Mouse (Mus musculus) embryonic fibroblast, embryonic 13.5 days (primary cell): Measurements from ENCODE around the gene Gpr180.
"Not testable (repeated sequence)": the region's sequence is repeated elsewhere in the genome, so short reads cannot be mapped to it uniquely, and the experiment has no call there.

Experiments
- CTCF ChIP-seq: IDR thresholded peaks from 2 replicates; pipeline ENCODE4 v1.5.1; 2011; ENCODE audit warnings: mild to moderate bottlenecking, control low read depth, low read length, moderate library complexity, borderline replicate concordance; ENCODE audit not compliant: insufficient read depth
- POLR2A ChIP-seq: IDR thresholded peaks from 2 replicates; pipeline ENCODE4 v1.6.1; 2011; ENCODE audit warnings: low read depth, mild to moderate bottlenecking, control low read depth, low read length, moderate library complexity

GRCm38 (mm10) chr14:118156056-118156455 lies 19.1 kb downstream of the Gpr180 start:
- not testable (repeated sequence) for TF ChIP-seq CTCF, POLR2A
